Mouse (Mus musculus): Measurements from ENCODE around the gene Erap1. TPM values are rescaled to one million over a fixed set of nuclear protein-coding genes. Genes with fewer than 3 reads are reported as not detected.

Erap1 gene
- total RNA-seq (2023): 71.9 to 83.1 TPM (median 77.0 TPM) in 4 replicates

DNA sequence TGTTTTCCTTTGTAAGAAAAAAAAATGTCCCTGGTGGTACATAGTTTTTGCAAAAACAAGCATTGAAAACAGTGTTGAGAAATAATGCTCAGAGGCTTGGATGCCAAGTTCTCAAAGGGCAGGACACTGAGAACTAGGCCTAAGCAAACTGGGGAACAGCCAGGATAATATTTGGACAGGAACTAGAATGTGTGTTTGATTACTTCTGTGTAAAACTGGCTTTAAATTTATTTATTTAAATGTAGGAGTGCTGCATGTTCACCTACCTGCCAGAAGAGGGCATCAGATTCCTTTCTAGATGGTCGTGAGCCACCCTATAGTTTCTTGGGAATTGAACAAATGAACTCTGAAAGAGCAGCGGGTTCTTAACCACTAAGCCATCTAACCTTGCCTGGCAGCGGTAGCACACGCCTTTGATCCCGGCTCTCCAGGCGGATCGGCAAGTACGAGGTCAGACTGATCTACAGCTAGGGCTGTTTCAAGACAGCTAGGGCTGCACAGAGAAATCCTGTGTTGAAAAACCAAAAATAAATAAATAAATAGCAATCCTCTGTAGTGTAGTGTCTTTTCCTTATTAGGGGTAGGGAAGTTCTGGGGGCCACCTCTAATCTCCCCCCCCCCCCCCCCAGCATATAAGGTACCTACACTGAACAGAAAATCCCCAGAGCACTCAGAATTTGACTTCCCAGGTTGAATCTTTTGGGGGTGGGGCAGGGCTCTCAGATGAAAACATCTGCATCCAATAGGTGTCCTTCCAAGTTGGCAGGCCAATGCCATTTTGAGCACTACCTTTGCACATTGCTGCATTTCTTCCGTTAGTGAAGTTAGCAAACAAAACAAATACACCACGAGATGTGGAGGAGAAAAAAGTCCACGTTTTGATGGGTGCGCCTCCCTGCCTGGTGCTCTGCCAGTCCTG is at the start of gene Erap1:
Gene Erap1 (plus strand): TSS at position 776 of the 919 bp plus-strand sequence.

Other genes starting within 250 kb of the Erap1 start
- gene Zfp72, start 248.7 kb upstream of the Erap1 start, total RNA-seq (2023): 1.5 to 2.7 TPM (median 1.8 TPM) in 4 replicates
- 598 to 630 TPM (median 617 TPM) in 4 replicates for gene Ftl1-ps1, start 239.9 kb upstream of the Erap1 start, total RNA-seq (2023)
- gene Zfp825, start 145.6 kb upstream of the Erap1 start, total RNA-seq (2023): 4.8 to 6.8 TPM (median 5.3 TPM) in 4 replicates
- gene Cast, start 169.2 kb downstream of the Erap1 start, total RNA-seq (2023): 100 to 121 TPM (median 112 TPM) in 4 replicates